Mouse (Mus musculus) heart, embryonic 15.5 days (tissue): ENCODE measurements around the gene 4921536K21Rik. TPM values are rescaled to one million over a fixed set of nuclear protein-coding genes. Genes with fewer than 3 reads are reported as not detected.

ENCODE experiments used
- ATAC-seq: fragments of 200-750 bp; cut with Nextera tagmentation; replicated peaks from 2 replicates; pipeline ENCODE4 v1.8.0; 2017; ENCODE audit warnings: low read depth, moderate TSS enrichment; ENCODE audit not compliant: insufficient number of reproducible peaks, insufficient read depth, low FRiP score
- H3K27ac ChIP-seq: fragments of 300-500 bp; sonication (generic); 2 replicates; pipeline ENCODE4 v1.5.1; 2015; ENCODE audit warnings: mild to moderate bottlenecking, inconsistent platforms
- H3K27me3 ChIP-seq: fragments of 300-500 bp; sonication (generic); 2 replicates; pipeline ENCODE4 v1.6.1; 2015; ENCODE audit warnings: inconsistent platforms
- H3K36me3 ChIP-seq: fragments of 300-500 bp; sonication (generic); 2 replicates; pipeline ENCODE4 v1.6.1; 2015; ENCODE audit warnings: mild to moderate bottlenecking, inconsistent platforms
- H3K4me1 ChIP-seq: fragments of 300-500 bp; sonication (generic); replicated peaks from 2 replicates; pipeline ENCODE4 v1.6.1; 2015; ENCODE audit warnings: inconsistent platforms
- H3K4me2 ChIP-seq: fragments of 300-500 bp; sonication (generic); 2 replicates; pipeline ENCODE4 v1.6.1; 2015; ENCODE audit warnings: inconsistent platforms, mild to moderate bottlenecking, moderate library complexity
- H3K4me3 ChIP-seq: fragments of 300-500 bp; sonication (generic); 2 replicates; pipeline ENCODE4 v1.5.1; 2015; ENCODE audit warnings: mild to moderate bottlenecking, inconsistent platforms
- H3K9ac ChIP-seq: fragments of 300-500 bp; sonication (generic); 2 replicates; pipeline ENCODE4 v1.6.1; 2015; ENCODE audit warnings: mild to moderate bottlenecking, inconsistent platforms
- H3K9me3 ChIP-seq: fragments of 300-500 bp; sonication (generic); replicated peaks from 2 replicates; pipeline ENCODE4 v1.6.1; 2016; ENCODE audit warnings: inconsistent platforms
- WGBS: fragments of 180-500 bp; shearing (Covaris S2); methylation state at CpG from one replicate; pipeline ENCODE4 v1.1.7; 2015; ENCODE audit warnings: mixed read lengths; 5-methylcytosine and 5-hydroxymethylcytosine counted together
- polyA plus RNA-seq: library from polyadenylated mRNA; unstranded; fragments of >200 nt; fragmentation: Nextera tagmentation; extraction: Ambion mirVana; gene quantifications from 2 replicates; pipeline ENCODE4 v1.2.1, GENCODE M21; 2015

The 4921536K21Rik gene
- polyA plus RNA-seq, 1 experiment from 2014 or later = 0.21 TPM

DNA sequence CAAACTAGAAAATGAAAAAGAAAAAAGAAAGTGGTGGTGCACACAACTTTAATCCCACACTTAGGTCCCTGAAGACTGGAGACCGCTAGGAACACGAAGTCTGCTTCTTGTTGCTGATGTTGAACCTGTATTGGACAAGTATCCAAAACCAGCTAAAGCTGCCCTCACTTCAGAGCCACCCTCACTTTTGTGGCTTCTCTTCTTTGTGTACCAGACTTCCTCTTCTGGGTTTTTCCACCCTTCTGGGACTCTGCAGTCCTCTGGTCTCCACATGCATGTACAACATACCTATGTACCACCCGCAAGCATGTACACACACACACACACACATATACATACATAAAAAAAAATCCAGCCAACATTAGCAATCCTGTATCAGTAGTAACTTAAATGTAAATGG, 11.2 kb downstream of the 4921536K21Rik start:
- Histone ChIP-seq H3K4me3 (no peak overlapping the region), H3K4me2 (no peak overlapping the region), H3K4me1 (no peaks in the 10 kb centered on the region), H3K36me3 (no peaks in the 10 kb centered on the region), H3K27ac (no peak overlapping the region), H3K27me3 (peaks cover 10% of the 10 kb centered on the region), H3K9ac (no peak overlapping the region), H3K9me3 (no peaks in the 10 kb centered on the region)
- ATAC-seq = no peak
- 70% methylated on average over 3 of the region's 3 CpGs for WGBS

DNA sequence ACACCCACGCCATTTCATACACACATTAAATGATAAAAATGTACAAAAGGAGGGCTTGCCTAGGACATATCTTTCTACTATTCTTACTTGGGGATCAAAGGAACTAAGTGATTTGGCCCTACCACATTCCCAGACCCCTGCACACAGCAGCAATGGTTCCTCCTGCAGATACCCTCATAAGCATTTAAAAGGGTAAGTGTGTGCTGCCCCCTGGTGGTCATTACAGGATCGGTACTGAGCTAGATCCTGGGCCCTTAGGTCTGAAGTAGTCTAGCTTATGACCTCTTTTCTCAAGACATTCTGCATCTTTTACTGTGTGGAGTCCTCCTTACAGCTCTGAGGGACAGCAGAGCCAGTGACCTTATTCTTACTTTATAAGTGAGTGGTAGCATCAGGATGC, 15.1 kb downstream of the 4921536K21Rik start:
- WGBS = 37% methylated on average over 2 of the region's 2 CpGs
- H3K4me1 ChIP-seq = no peaks in the 10 kb centered on the region
- H3K36me3 ChIP-seq = no peaks in the 10 kb centered on the region
- H3K9me3 ChIP-seq = no peaks in the 10 kb centered on the region
- H3K4me3 ChIP-seq = no peak overlapping the region
- H3K27me3 ChIP-seq = peaks cover 10% of the 10 kb centered on the region
- H3K4me2 ChIP-seq = no peak overlapping the region
- no peak; the same call in 1 of the 2 replicates for ATAC-seq
- H3K27ac ChIP-seq = no peak overlapping the region
- no peak overlapping the region for H3K9ac ChIP-seq

DNA sequence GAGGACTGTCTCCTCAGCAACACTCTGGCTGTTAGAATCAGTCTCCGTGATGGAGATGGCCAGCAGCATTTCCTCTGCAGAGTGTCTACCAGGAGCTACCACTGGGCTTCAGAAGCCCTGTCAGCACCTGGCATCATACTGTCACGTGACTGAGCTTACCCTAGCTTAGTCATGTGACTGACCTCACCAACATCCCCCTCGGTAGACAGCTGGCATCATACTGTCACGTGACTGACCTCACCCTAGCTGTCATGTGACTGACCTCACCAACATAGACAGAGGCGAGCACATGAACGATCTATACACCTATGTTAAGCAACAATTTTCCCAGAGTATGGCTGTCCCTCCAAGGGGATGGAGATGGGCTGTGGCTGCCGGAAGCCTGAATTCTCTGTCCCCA, 16.2 kb downstream of the 4921536K21Rik start:
- no peak overlapping the region for H3K4me3 ChIP-seq
- no peaks in the 10 kb centered on the region for H3K9me3 ChIP-seq
- H3K9ac ChIP-seq = no peak overlapping the region
- no peak overlapping the region for H3K4me2 ChIP-seq
- no peak overlapping the region for H3K27ac ChIP-seq
- ATAC-seq = no peak
- WGBS = 67% methylated on average over 7 of the region's 7 CpGs
- H3K36me3 ChIP-seq = no peaks in the 10 kb centered on the region
- no peaks in the 10 kb centered on the region for H3K4me1 ChIP-seq
- peaks cover 10% of the 10 kb centered on the region for H3K27me3 ChIP-seq

- no peak overlapping the region for H3K27ac ChIP-seq
- H3K36me3 ChIP-seq = no peaks in the 10 kb centered on the region
- H3K4me2 ChIP-seq = no peak overlapping the region
- peaks cover 3% of the 10 kb centered on the region for H3K27me3 ChIP-seq
- no peak overlapping the region for H3K9ac ChIP-seq
- H3K9me3 ChIP-seq = no peaks in the 10 kb centered on the region
- no peaks in the 10 kb centered on the region for H3K4me1 ChIP-seq
- no peak for ATAC-seq
- no peak overlapping the region for H3K4me3 ChIP-seq
- 70% methylated on average over 6 of the region's 6 CpGs for WGBS
These were observed 18.5 kb downstream of the 4921536K21Rik start for GRCm38 (mm10) chr11:3876419-3876818.

DNA sequence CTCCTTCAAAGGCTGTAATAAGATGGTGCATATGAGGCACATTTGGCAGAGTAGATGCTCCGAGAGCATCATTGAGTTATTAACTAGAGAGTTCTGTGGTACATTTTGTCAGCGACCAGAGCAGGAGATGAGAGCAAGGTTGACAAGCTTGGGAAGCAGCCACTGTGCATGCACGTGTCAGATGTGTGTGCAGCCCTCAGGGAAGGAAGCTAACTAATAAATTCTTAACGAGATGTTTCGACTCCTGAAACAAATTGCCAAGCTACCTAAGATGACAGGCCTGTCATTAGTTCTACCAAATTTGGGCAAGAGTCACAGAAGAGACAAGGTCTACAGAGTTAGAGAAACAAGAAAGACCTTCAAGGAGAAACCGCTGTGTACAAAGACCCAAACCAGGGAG, 30.6 kb downstream of the 4921536K21Rik start:
- peak overlapping the region; percentile 88 for H3K4me2 ChIP-seq
- 39% methylated on average over 6 of the region's 6 CpGs for WGBS
- H3K27me3 ChIP-seq = peaks cover 11% of the 10 kb centered on the region; the same call in 1 of the 2 replicates
- no peaks in the 10 kb centered on the region for H3K9me3 ChIP-seq
- H3K36me3 ChIP-seq = no peaks in the 10 kb centered on the region
- peaks cover 10% of the 10 kb centered on the region for H3K4me1 ChIP-seq
- H3K9ac ChIP-seq = no peak overlapping the region
- no peak for ATAC-seq
- H3K27ac ChIP-seq = no peak overlapping the region
- peak overlapping the region; percentile 54 for H3K4me3 ChIP-seq

DNA sequence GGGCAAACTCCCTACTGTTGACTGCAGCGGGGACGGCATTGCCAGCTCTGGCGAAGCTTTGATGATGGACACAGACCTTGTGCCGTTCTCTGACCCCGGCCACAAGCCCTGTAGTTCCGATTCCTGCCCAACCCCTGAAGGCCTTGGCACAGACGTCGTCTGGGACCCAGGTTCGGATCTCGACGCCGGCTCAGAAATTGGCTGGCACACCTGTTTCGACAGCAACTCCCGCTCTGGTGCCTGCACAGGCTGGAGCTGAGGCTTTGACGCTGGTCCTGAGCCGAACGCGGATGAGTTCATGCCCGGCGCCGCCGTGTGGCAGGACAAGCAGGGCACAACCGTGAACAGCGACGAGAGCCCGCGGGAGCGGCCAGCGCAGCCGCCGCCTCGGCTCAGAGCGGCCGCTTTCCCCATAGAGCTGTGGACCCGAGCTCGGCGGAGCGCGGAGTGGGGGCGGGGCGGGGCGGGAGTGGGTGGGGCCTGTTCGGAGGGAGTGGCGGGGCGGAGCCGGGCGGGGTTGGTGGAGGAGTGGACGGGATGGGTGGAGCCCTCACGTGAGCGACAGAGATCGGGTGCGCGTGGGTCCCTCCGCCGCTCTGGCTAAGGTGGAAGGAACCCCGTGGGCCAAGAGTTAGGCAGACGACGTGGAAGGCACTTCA, 31.3 kb downstream of the 4921536K21Rik start, which contains the start of gene Osbp2:
TSS of gene Osbp2 (minus strand) at position 450 of the 659 bp plus-strand sequence.
- Histone ChIP-seq H3K36me3 (no peaks in the 10 kb centered on the region), H3K4me3 (peak within 1 kb of the TSS; percentile 54), H3K9ac (peak within 1 kb of the TSS; percentile 49), H3K27me3 (peaks cover 11% of the 10 kb centered on the region; the same call in 1 of the 2 replicates), H3K9me3 (no peaks in the 10 kb centered on the region), H3K27ac (no peak within 1 kb of the TSS), H3K4me1 (peaks cover 10% of the 10 kb centered on the region), H3K4me2 (peak within 1 kb of the TSS; percentile 88)
- ATAC-seq = peak; percentile 91
- 4% methylated on average over 58 of the region's 58 CpGs for WGBS

- Histone ChIP-seq H3K4me2 (peak overlapping the region; percentile 88), H3K9ac (peak overlapping the region; percentile 49), H3K9me3 (no peaks in the 10 kb centered on the region), H3K4me1 (peaks cover 10% of the 10 kb centered on the region), H3K4me3 (peak overlapping the region; percentile 54), H3K27ac (no peak overlapping the region), H3K36me3 (no peaks in the 10 kb centered on the region), H3K27me3 (peaks cover 11% of the 10 kb centered on the region; the same call in 1 of the 2 replicates)
- ATAC-seq = no peak
- WGBS = 71% methylated on average over 19 of the region's 19 CpGs
These were observed 32.0 kb downstream of the 4921536K21Rik start for GRCm38 (mm10) chr11:3862661-3863453.

DNA sequence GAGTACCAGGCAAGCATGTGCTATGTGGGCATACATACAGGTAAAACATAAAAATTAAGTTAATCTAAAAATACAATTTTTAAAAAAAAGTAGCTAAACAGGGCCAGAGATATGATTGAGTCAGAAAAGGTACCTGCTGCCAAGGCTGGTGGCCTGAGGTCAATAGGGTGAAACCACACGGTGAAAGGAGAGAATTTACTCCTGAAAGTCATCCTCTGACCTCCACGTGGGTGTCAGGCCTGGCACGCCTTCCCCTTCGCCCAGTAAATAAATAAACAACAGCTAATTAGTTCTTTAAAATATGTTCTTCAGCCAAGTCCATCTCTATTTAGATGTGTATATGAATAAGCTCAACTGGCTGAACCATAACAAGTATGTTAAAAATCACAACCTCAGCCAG, 34.5 kb downstream of the 4921536K21Rik start:
- ATAC-seq = no peak
- Histone ChIP-seq H3K4me3 (no peak overlapping the region), H3K9me3 (no peaks in the 10 kb centered on the region), H3K27me3 (peaks cover 10% of the 10 kb centered on the region; the same call in 1 of the 2 replicates), H3K36me3 (no peaks in the 10 kb centered on the region), H3K9ac (no peak overlapping the region), H3K4me1 (peaks cover 10% of the 10 kb centered on the region), H3K4me2 (no peak overlapping the region), H3K27ac (no peak overlapping the region)
- 74% methylated on average over 4 of the region's 4 CpGs for WGBS

DNA sequence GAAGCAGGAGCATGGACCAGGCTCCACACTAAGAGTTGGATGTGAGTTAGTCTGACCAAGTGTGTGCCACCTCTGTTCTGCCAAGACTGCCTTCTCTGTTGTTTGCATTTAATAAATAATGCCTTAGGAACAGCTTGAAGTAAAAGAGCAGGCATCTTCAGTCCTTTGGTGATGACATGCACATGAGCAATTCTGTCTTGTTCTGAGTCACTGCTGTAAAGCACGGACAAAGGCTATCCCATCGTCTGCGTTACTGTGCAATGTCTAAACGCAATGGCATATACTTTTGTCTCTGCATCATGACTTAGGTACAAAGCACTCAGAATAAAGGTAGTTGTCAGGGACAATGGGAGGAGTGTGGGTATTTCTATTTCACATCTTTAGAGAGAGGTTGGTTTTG, 35.1 kb downstream of the 4921536K21Rik start:
- H3K27ac ChIP-seq = no peak overlapping the region
- no peaks in the 10 kb centered on the region for H3K9me3 ChIP-seq
- H3K27me3 ChIP-seq = peaks cover 8% of the 10 kb centered on the region; the same call in 1 of the 2 replicates
- ATAC-seq = no peak
- no peaks in the 10 kb centered on the region for H3K36me3 ChIP-seq
- no peak overlapping the region for H3K4me2 ChIP-seq
- H3K9ac ChIP-seq = no peak overlapping the region
- no peak overlapping the region for H3K4me3 ChIP-seq
- WGBS = 83% methylated on average over 4 of the region's 4 CpGs
- H3K4me1 ChIP-seq = peaks cover 10% of the 10 kb centered on the region

DNA sequence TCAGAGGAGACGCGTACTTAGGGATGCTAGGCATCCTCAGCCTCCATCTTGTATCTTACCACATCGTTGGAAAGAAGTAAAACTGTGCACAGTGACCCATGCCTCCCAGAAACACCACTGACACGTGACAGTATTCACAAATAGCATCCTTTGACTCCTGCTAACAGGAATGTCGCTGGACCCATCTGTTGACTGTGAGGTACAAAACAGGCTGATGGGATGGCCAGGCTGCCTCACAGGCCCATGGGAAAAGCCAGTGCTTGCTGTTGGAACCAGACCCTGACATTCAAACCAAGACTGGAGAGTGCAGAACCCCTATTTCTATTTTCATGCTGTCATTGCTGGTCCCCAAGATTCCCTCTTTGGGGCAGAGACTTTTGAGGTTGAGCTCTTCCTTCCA, 37.0 kb downstream of the 4921536K21Rik start:
- no peak for ATAC-seq
- Histone ChIP-seq H3K9ac (no peak overlapping the region), H3K27ac (no peak overlapping the region), H3K4me1 (peaks cover 14% of the 10 kb centered on the region), H3K9me3 (no peaks in the 10 kb centered on the region), H3K4me2 (no peak overlapping the region), H3K36me3 (no peaks in the 10 kb centered on the region), H3K4me3 (no peak overlapping the region), H3K27me3 (peaks cover 4% of the 10 kb centered on the region; the same call in 1 of the 2 replicates)
- 63% methylated on average over 5 of the region's 5 CpGs for WGBS

GRCm38 (mm10) chr11:3855846-3856245, 39.1 kb downstream of the 4921536K21Rik start:
- H3K4me2 ChIP-seq = no peak overlapping the region
- WGBS = 85% methylated on average over 5 of the region's 5 CpGs
- ATAC-seq = no peak
- no peak overlapping the region for H3K9ac ChIP-seq
- H3K4me1 ChIP-seq = peaks cover 14% of the 10 kb centered on the region
- no peak overlapping the region for H3K4me3 ChIP-seq
- H3K27ac ChIP-seq = no peak overlapping the region
- no peaks in the 10 kb centered on the region for H3K9me3 ChIP-seq
- H3K27me3 ChIP-seq = no peaks in the 10 kb centered on the region
- H3K36me3 ChIP-seq = no peaks in the 10 kb centered on the region
